Mouse (Mus musculus): Measurements from ENCODE around the gene Hepacam. TPM values are rescaled to one million over a fixed set of nuclear protein-coding genes. Genes with fewer than 3 reads are reported as not detected.

Hepacam gene
- 0.03 and 0.09 TPM in 2 replicates for polyA plus RNA-seq (2012; rRNA removed)

- TF ChIP-seq POLR2A (IDR thresholded peaks at IDR 0.05; ENCODE audit: low read depth, low read length) (no peak), CTCF (conservative IDR thresholded peaks at IDR 0.05; ENCODE audit: insufficient read depth, insufficient read length, low read depth, low read length) (no peak)
- 90% methylated on average over 17 of the region's 17 CpGs for WGBS
- H3K27me3 ChIP-seq (replicated peaks; ENCODE audit: control insufficient read depth, insufficient read depth, low read length) = no peaks in the 10 kb centered on the region
- peak within 1 kb of the TSS; percentile 17; the same call in 1 of the 2 replicates for H3K27ac ChIP-seq (ENCODE audit: insufficient read depth, low read depth, low read length)
- no peak for DNase-seq
- H3K4me1 ChIP-seq (ENCODE audit: control insufficient read depth, insufficient read depth, low read length) = peaks cover 4% of the 10 kb centered on the region; the same call in 1 of the 2 replicates
- H3K4me3 ChIP-seq (ENCODE audit: insufficient read depth, low read depth, low read length) = no peak within 1 kb of the TSS
- no peaks in the 10 kb centered on the region for H3K36me3 ChIP-seq (ENCODE audit: control insufficient read depth, insufficient read depth, low read length)
Observed at GRCm38 (mm10) chr9:37367301-37368080, at the start of gene Hepacam. Hepacam (plus strand) TSS chr9:37367351.

- Histone ChIP-seq H3K36me3 (ENCODE audit: control insufficient read depth, insufficient read depth, low read length) (no peaks in the 10 kb centered on the region), H3K4me1 (ENCODE audit: control insufficient read depth, insufficient read depth, low read length) (no peaks in the 10 kb centered on the region), H3K27ac (ENCODE audit: insufficient read depth, low read depth, low read length) (no peak overlapping the region), H3K4me3 (ENCODE audit: insufficient read depth, low read depth, low read length) (no peak overlapping the region), H3K27me3 (replicated peaks; ENCODE audit: control insufficient read depth, insufficient read depth, low read length) (no peaks in the 10 kb centered on the region)
- WGBS = 37% methylated on average over 3 of the region's 3 CpGs
- no peak for TF ChIP-seq POLR2A (IDR thresholded peaks at IDR 0.05; ENCODE audit: low read depth, low read length)
- TF ChIP-seq CTCF (conservative IDR thresholded peaks at IDR 0.05; ENCODE audit: insufficient read depth, insufficient read length, low read depth, low read length) = peak; percentile 41
- DNase-seq = peak; percentile 33
Observed at GRCm38 (mm10) chr9:37329456-37329855, 37.7 kb upstream of the Hepacam start.

GRCm38 (mm10) chr9:37345406-37345805, 21.7 kb upstream of the Hepacam start:
- H3K27ac ChIP-seq (ENCODE audit: insufficient read depth, low read depth, low read length) = no peak overlapping the region
- H3K4me3 ChIP-seq (ENCODE audit: insufficient read depth, low read depth, low read length) = no peak overlapping the region
- H3K36me3 ChIP-seq (ENCODE audit: control insufficient read depth, insufficient read depth, low read length) = no peaks in the 10 kb centered on the region; the same call in 1 of the 2 replicates
- TF ChIP-seq CTCF (conservative IDR thresholded peaks at IDR 0.05; ENCODE audit: insufficient read depth, insufficient read length, low read depth, low read length) (no peak), POLR2A (IDR thresholded peaks at IDR 0.05; ENCODE audit: low read depth, low read length) (no peak)
- H3K27me3 ChIP-seq (replicated peaks; ENCODE audit: control insufficient read depth, insufficient read depth, low read length) = no peaks in the 10 kb centered on the region
- DNase-seq = no peak
- H3K4me1 ChIP-seq (ENCODE audit: control insufficient read depth, insufficient read depth, low read length) = no peaks in the 10 kb centered on the region; the same call in 1 of the 2 replicates
- 82% methylated on average over 3 of the region's 3 CpGs for WGBS

GRCm38 (mm10) chr9:37347184-37347987, 19.8 kb upstream of the Hepacam start:
- Histone ChIP-seq H3K4me1 (ENCODE audit: control insufficient read depth, insufficient read depth, low read length) (no peaks in the 10 kb centered on the region; the same call in 1 of the 2 replicates), H3K4me3 (ENCODE audit: insufficient read depth, low read depth, low read length) (peak overlapping the region; percentile 95), H3K36me3 (ENCODE audit: control insufficient read depth, insufficient read depth, low read length) (no peaks in the 10 kb centered on the region; the same call in 1 of the 2 replicates), H3K27me3 (replicated peaks; ENCODE audit: control insufficient read depth, insufficient read depth, low read length) (no peaks in the 10 kb centered on the region), H3K27ac (ENCODE audit: insufficient read depth, low read depth, low read length) (peak overlapping the region; percentile 34; the same call in 1 of the 2 replicates)
- DNase-seq = no peak
- TF ChIP-seq CTCF (conservative IDR thresholded peaks at IDR 0.05; ENCODE audit: insufficient read depth, insufficient read length, low read depth, low read length) = no peak
- TF ChIP-seq POLR2A (IDR thresholded peaks at IDR 0.05; ENCODE audit: low read depth, low read length) = no peak
- WGBS = 13% methylated on average over 12 of the region's 12 CpGs

GRCm38 (mm10) chr9:37347988-37348642, 19.0 kb upstream of the Hepacam start, which contains the start of gene Ccdc15:
Ccdc15 (minus strand) TSS chr9:37348432.
- DNase-seq = peak; percentile 98
- Histone ChIP-seq H3K27ac (ENCODE audit: insufficient read depth, low read depth, low read length) (peak within 1 kb of the TSS; percentile 91), H3K27me3 (replicated peaks; ENCODE audit: control insufficient read depth, insufficient read depth, low read length) (no peaks in the 10 kb centered on the region), H3K4me3 (ENCODE audit: insufficient read depth, low read depth, low read length) (peak within 1 kb of the TSS; percentile 95), H3K4me1 (ENCODE audit: control insufficient read depth, insufficient read depth, low read length) (no peaks in the 10 kb centered on the region; the same call in 1 of the 2 replicates), H3K36me3 (ENCODE audit: control insufficient read depth, insufficient read depth, low read length) (no peaks in the 10 kb centered on the region)
- TF ChIP-seq CTCF (conservative IDR thresholded peaks at IDR 0.05; ENCODE audit: insufficient read depth, insufficient read length, low read depth, low read length) (no peak), POLR2A (IDR thresholded peaks at IDR 0.05; ENCODE audit: low read depth, low read length) (peak; percentile 72)
- WGBS = under 1% methylated on average over 41 of the region's 41 CpGs

GRCm38 (mm10) chr9:37349050-37349449, 18.1 kb upstream of the Hepacam start:
- no peak overlapping the region for H3K27ac ChIP-seq (ENCODE audit: insufficient read depth, low read depth, low read length)
- 96% methylated on average over 3 of the region's 3 CpGs for WGBS
- no peak for TF ChIP-seq CTCF (conservative IDR thresholded peaks at IDR 0.05; ENCODE audit: insufficient read depth, insufficient read length, low read depth, low read length)
- no peak for TF ChIP-seq POLR2A (IDR thresholded peaks at IDR 0.05; ENCODE audit: low read depth, low read length)
- H3K4me1 ChIP-seq (ENCODE audit: control insufficient read depth, insufficient read depth, low read length) = no peaks in the 10 kb centered on the region; the same call in 1 of the 2 replicates
- no peaks in the 10 kb centered on the region for H3K27me3 ChIP-seq (replicated peaks; ENCODE audit: control insufficient read depth, insufficient read depth, low read length)
- H3K4me3 ChIP-seq (ENCODE audit: insufficient read depth, low read depth, low read length) = peak overlapping the region; percentile 95; the same call in 1 of the 2 replicates
- no peaks in the 10 kb centered on the region for H3K36me3 ChIP-seq (ENCODE audit: control insufficient read depth, insufficient read depth, low read length)
- DNase-seq = no peak
